Mouse (Mus musculus): ENCODE results near the gene Cav3.

The Cav3 gene

DNA sequence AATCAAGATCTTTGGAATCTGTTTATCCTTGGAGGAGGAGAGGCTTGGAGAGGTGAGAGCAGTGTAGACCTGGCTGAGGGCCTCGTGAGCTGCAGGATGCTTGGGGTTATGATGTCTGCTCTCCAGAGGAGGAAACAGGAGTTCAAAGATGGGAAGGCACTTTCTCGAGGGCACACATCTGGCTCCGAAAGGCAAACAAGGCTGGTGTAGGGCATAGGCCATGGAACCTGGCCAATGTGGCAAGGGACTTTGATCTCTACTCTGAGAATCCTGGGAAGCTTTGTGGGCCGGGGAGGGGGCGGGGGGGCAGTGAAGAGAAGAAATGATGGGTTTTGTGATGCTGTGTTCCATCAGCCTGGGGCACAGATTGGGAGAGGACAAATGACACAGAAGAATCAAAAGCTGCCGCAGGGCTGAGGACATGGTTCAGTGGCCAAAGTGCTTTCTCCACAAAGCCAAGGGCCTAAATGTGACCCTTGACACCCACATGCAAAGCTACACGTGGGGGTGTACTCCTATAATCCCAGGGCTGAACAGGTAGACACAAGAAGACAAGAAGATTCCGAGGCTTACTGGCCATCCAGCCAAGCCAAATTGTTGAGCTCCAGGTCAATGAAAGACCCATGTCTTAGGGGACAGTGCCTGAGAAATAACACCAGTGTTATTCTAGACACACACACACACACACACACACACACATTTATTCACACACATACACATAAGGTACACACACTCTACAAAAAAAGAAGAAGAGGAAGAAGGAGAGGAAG, 37.2 kb downstream of the Cav3 start:
- 83% methylated on average over 8 of the region's 8 CpGs for WGBS

DNA sequence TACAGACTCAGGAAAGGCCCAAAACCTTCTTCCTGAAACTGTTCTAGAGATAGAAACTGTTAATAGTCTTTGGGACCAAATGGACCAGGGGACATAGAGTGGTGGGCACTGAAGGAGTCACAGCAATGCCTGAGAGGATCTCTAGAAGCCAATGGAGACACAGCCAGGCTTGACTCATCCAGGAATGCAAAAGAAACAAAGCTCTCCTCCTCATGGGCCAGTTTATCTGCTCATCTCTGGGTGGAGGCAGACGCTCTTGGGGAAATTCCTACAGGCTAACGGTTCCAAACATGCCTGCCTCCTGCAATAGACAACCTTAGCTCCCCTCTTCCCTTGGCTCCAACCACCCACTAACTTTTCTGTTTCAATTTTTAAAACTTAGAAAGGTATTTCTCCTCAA, 38.2 kb downstream of the Cav3 start:
- WGBS, result 78% methylated on average over 2 of the region's 2 CpGs

DNA sequence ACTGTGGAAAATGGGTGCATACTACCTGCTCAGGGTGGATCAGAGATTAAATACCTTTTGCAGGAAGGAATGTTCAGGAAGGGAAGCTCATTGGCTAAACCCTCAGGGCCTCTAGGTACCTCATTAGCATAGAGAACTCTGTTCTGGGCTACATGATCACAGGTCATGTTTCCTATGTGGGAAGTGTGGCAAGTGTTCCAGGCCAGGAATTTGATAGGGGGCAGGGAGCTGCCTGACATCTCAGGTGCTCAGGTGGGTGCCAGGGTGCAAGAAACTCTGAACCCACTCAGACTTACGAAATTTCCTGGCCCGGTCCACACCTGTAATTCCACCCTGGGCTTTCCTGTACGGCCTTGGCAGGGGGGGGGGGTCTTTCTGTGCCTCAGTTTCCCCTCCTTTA, 39.4 kb downstream of the Cav3 start:
- WGBS, result 95% methylated on average over 3 of the region's 3 CpGs

DNA sequence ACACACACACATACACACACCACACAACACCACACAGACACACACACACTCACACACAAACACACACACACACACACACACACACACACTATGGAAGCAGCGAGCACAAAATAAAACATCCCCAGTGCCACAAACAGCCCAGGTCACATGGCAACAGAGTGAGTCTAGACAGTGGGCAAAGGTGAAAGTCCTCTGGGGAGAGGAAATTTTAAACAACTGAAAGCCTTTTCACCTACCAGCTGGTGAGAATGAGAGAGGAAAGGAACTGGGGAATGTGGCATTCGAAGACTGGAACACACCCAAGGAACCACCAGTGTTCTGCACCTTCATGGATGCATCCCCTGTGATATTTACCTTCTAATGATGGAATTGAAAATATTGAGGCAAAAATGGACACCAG, 40.2 kb downstream of the Cav3 start:
- WGBS, result 81% methylated on average over 2 of the region's 2 CpGs

DNA sequence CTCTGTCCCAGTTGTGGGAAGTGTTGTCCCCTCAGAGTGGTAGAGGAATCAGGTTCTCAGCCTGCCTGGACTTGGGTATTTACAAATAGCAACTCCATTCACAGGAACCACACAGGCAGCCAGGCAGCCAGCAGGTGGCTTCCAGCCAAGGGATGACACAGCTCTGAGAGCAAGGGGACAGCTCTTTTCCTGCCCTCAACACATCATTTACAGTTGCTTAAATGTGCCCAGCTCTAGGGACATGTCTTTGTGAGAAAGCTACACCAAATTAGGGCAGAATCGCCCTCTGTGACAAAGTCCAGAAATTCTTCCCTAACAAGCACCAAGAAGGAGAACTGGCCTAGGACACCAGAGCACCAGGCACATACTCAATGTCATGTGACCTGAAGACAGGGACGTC, 41.9 kb downstream of the Cav3 start:
- WGBS, result 70% methylated on average over 2 of the region's 2 CpGs

DNA sequence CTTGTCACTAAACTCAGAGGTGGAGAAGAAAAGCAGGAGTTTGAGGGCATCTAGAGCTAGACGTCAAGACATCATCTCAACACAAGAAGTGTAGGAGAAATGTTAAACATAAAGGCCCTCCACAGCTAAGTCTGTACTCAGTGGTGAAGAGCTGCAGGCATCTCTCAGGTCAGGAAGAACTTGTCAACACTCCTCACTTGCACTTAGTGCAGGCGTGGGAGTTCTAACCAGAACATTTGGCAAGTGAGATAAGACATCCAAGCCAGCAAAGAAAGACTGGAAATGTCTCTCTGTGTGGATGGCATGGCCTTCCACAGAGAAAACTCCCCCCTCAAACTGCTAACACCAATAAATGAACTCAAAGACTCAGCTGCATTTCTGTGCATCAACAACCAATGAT, 48.3 kb downstream of the Cav3 start:
- 36% methylated on average over 2 of the region's 2 CpGs for WGBS

DNA sequence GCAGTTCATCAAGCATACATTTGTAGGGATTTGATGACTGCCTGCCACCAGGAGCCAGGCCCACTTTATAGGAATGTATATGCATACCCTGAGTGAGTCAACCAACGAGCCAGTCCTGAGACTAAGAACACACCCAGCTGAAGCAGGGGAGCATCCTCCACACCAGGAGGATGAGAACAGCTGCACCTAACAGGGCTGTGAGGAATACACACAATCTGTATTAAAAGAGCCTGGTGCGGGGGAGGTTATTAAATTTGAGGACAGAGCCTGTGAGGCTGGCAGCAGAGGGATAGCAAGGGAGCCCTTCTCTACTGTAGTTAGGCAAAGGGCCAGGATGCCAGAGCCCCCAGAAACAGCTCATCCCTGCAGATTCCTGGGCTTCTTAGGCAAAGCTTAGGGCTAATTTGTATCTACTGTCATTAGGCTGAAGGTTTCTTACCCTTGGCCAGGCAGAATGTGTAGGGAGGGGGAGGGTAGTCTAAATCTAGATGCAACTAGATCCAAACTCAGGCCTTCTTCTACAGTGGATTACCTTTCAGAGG, 50.4 kb downstream of the Cav3 start:
- 48% methylated on average over 2 of the region's 2 CpGs for WGBS

DNA sequence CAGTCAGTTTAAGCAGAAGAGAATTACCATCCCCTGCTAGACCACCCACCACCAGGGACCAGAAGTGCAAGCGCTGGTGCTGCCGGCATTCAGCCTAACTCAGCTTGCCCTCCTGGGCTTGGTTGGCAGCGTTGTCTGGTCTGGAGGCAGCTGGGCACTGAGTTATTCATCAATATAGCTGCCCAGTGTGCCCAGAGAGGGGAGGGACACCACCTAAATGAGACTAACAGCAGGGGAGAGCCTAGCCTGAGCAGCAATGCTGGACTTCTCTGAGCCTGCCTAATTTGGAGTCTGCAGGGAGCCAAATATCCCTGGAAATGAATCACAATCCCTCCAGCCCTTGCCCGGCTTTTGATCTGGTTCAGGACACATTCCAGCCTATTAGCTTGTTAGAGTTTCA, 51.0 kb downstream of the Cav3 start:
- 53% methylated on average over 4 of the region's 4 CpGs for WGBS

DNA sequence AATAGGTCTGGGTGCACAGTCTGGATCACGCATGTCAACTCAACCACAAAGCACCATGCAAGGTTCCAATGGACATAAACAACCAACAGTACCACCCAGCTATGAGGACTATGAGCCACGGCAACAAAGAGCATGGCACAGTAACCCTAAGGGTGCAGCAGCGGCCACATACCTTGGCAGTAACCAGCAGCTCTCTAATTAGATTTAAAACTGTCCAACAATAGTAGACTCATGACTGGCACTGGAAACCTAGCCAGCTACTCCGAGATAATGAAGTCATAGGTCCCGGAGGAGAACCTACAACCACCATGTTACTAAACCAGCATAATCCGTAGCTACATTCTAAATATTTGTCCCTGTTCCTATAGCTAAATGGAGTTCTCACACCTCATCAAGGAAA, 55.3 kb downstream of the Cav3 start:
- 78% methylated on average over 6 of the region's 6 CpGs for WGBS

DNA sequence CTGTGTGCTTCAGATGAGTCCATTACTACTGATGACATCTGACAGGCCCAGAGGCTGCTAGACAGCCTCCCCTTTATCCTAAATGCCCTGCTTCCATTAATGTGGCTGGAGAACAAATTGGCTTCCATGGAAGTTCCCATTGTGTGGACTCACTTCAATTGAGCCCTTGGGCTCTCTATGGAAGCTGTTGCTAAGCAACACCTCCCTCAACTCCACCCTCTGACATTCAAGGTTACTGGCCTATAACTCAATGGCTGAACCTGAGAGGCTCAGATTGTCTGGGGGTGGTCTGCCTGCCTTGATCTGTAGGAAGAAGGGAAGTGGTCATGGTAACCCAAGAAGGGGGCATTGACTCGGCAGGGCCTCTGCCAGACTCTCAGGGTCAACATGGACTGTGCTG, 57.2 kb downstream of the Cav3 start:
- 27% methylated on average over 1 of the region's 1 CpGs for WGBS

DNA sequence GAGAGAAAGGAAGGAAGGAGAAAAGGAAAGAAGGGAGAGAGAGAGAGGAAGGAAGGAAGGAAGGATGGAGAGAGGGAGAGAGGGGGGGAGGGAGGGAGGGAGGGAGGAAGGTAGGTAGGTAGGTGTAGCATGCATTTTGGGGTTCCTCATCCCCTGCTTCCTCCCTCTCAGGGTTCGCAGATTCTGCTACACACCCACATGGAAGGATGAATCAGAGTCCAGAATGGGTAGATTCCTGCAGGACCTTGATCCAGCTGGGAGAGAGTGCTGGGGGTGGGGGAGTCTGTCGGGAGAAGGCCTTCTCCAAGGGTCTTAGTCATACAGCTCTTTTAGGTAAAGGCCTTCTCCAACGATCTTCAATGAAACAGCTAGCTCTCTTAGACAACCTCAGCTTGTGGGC, 58.3 kb downstream of the Cav3 start:
- WGBS, result 53% methylated on average over 3 of the region's 3 CpGs

DNA sequence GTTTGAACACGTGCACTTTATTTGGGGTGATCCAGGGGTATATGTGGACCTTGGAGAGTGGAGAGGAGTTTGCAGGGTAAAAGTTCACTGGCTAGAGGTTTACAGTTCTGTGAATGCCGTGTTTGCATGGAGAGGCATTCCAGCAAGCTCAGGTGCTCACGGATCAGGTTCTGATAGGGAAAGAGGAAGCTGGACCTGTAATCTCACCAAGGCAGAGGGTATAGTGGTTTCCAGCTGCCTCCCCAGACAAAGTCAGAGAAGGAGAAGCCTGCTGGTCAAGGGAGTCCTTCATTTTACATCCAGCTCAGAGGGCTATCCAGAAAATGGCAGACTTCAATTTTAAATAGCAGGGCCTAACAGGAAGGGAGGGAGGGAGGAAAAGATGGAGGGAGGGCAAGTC, 58.7 kb downstream of the Cav3 start:
- WGBS, result 83% methylated on average over 3 of the region's 3 CpGs

Measured in cerebral cortex, adult 2 months (tissue).